Comparison of ENCODE assay signal across 8 mouse cellular contexts in the genomic region with DNA sequence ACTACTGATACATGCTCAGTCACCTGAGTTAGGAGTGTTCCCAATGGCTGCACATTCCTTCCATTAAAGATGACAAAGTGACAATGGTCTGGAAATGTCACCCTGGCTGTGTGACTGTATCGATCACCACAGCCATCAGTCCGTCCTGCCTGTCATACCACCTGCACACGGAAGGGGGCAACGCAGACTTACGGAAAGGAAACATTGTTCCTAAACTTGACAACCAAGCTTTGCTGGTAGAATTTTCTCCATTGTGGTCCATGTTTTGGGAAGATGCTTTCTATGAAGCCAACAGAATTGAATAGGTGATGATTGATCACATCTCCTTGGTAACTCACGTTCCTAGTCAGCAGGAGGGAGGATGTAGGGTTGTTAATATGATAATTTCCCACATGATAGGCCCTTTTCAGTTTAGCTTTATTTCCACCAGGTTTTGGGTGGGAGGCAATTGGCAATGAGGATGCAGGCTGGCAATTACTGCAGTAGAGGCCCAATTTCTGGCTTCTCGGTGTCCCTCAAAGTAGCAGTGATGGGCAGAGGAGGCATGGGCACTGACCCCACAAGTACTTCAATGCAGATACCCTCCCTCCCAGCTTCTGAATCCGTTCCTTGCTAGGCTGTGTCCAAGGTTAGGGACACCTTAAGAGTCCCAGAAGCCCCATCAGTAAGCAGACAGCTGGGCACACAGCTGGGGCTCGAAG. TPM values are rescaled to one million over a fixed set of nuclear protein-coding genes. Genes with fewer than 3 reads are reported as not detected.
A peak's percentile ranks its signal among the peaks of the same experiment; 100 is the strongest.
DNase-seq lines count a peak whose midpoint lies in the region; TF ChIP-seq lines count a peak whose summit lies in the region.
"Had no signal": no experiment of that assay in that cellular context is flagged by ENCODE, and none has a peak within 500 bp of the region (broad histone marks: within the 10 kb centered on the region; RNA-seq: fewer than 3 reads in every experiment).

No protein-coding gene starts in this region.

- WGBS in small intestine, adult 2 months: 23% methylated on average over 9 of the region's 9 CpGs

- no peaks in the 10 kb centered on the region for H3K27me3 ChIP-seq in CH12.LX (replicated peaks)
- peaks cover 50% of the 10 kb centered on the region for H3K27me3 ChIP-seq in megakaryocyte, embryonic 14.5 days (replicated peaks)
- peaks cover 16% of the 10 kb centered on the region for H3K27me3 ChIP-seq in small intestine, adult 2 months (ENCODE audit: control insufficient read depth, insufficient read depth, low read length)

- peak; percentile 84 to 86 for DNase-seq in B cell, adult 2 months
- DNase-seq in CH12.LX (ENCODE audit: extremely low read depth): peak; percentile 86
- peak; percentile 81 for DNase-seq in cerebellum, adult 8-10 months
- peak; percentile 60 to 71 for DNase-seq in gastrocnemius, postnatal 36 days
- peak; percentile 84 for DNase-seq in layer of hippocampus, adult 9-11 months

- no peak overlapping the region for H3K27ac ChIP-seq in CH12.LX (ENCODE audit: insufficient read depth, low read depth)
- H3K27ac ChIP-seq in small intestine, adult 2 months (ENCODE audit: insufficient read depth, low read depth, low read length): no peak overlapping the region

- H3K9ac ChIP-seq in CH12.LX (ENCODE audit: insufficient read depth, low read depth): no peak overlapping the region

- H3K4me3 ChIP-seq in CH12.LX (replicated peaks in 1 of 3; ENCODE audit: low read depth in 2 of 3, low read length in 2 of 3, poor library complexity in 1 of 3): no peak overlapping the region
- H3K4me3 ChIP-seq in megakaryocyte, embryonic 14.5 days (replicated peaks): peak overlapping the region; percentile 26
- H3K4me3 ChIP-seq in small intestine, adult 2 months (ENCODE audit: low read depth, low read length): no peak overlapping the region

- H3K4me2 ChIP-seq in CH12.LX (ENCODE audit: insufficient read depth, low read depth, poor library complexity, severe bottlenecking): no peak overlapping the region

- dilution Hi-C loops in CH12.LX (cut with MboI; ENCODE audit: extremely low pct_ligation_motif_present, extremely low pct_unique_long_range_greater_than_20kb, low sequenced_read_pairs): no loop called here

- TF ChIP-seq CTCF in CH12.LX (conservative IDR thresholded peaks at IDR 0.05 in 1 of 2, IDR thresholded peaks at IDR 0.05 in 1 of 2; ENCODE audit: low read depth in 2 of 2, low read length in 2 of 2): peak; percentile 99 to 100
- TF ChIP-seq CTCF in small intestine, adult 2 months (IDR thresholded peaks at IDR 0.05; ENCODE audit: extremely low read depth, insufficient read length, insufficient replicate concordance, low read depth, low read length): peak; percentile 80; the same call in 1 of the 2 replicates

- peaks cover 8% of the 10 kb centered on the region for H3K9me3 ChIP-seq in CH12.LX (replicated peaks; ENCODE audit: low read length)
- H3K9me3 ChIP-seq in megakaryocyte, embryonic 14.5 days: peaks cover 12% of the 10 kb centered on the region

- no peaks in the 10 kb centered on the region for H3K36me3 ChIP-seq in CH12.LX (replicated peaks in 1 of 2; ENCODE audit: control insufficient read depth in 1 of 2, insufficient read depth in 1 of 2, low read length in 1 of 2)
- H3K36me3 ChIP-seq in megakaryocyte, embryonic 14.5 days (replicated peaks; ENCODE audit: low read length): no peaks in the 10 kb centered on the region
- H3K36me3 ChIP-seq in small intestine, adult 2 months (ENCODE audit: control insufficient read depth, insufficient read depth, low read length): no peaks in the 10 kb centered on the region

- TF ChIP-seq EP300 in CH12.LX (IDR thresholded peaks at IDR 0.05; ENCODE audit: low read length): no peak

- H3K79me2 ChIP-seq in CH12.LX (replicated peaks; ENCODE audit: control insufficient read depth, extremely low read depth, insufficient read depth, poor library complexity, severe bottlenecking): peaks cover 27% of the 10 kb centered on the region

- in situ Hi-C loops in CH12.LX (cut with MboI; ENCODE audit: low pct_ligation_motif_present, low pct_unique_long_range_greater_than_20kb, low sequenced_read_pairs): loop anchor here (25.0 kb wide), 1 partner anchor 393 kb away; no protein-coding TSS in a partner anchor

- no peak for TF ChIP-seq POLR2A in CH12.LX (IDR thresholded peaks at IDR 0.05; ENCODE audit: low read depth, low read length)
- no peak for TF ChIP-seq POLR2A in small intestine, adult 2 months (IDR thresholded peaks at IDR 0.05; ENCODE audit: low read depth, low read length)

- no peak; the same call in none of the 2 replicates for TF ChIP-seq RAD21 in CH12.LX (IDR thresholded peaks at IDR 0.05; ENCODE audit: low read depth, low read length)

- intact Hi-C loops in gastrocnemius, postnatal 36 days (cut with DNase I): loop anchor here (1.0 to 5.0 kb wide), 2 partner anchors 103 to 158 kb away; no protein-coding TSS in a partner anchor

- H3K4me1 ChIP-seq in CH12.LX (ENCODE audit: control insufficient read depth in 1 of 2, insufficient read depth in 2 of 2): peaks cover 8 to 44% of the 10 kb centered on the region in 2 experiments
- peaks cover 55% of the 10 kb centered on the region for H3K4me1 ChIP-seq in megakaryocyte, embryonic 14.5 days
- H3K4me1 ChIP-seq in small intestine, adult 2 months (ENCODE audit: control insufficient read depth, insufficient read depth, insufficient read length, low read length): peaks cover 7% of the 10 kb centered on the region

TF ChIP-seq in CH12.LX, 34 proteins besides CTCF, POLR2A, EP300 and RAD21 (continues in another document):
- TF ChIP-seq NRF1 (IDR thresholded peaks at IDR 0.05; ENCODE audit: low read depth, low read length) (peak; percentile 44; the same call in 1 of the 2 replicates), E2F4 (IDR thresholded peaks at IDR 0.05; ENCODE audit: insufficient replicate concordance, low read depth, low read length) (no peak), CHD2 (IDR thresholded peaks at IDR 0.05; ENCODE audit: low read length) (no peak), JUND (conservative IDR thresholded peaks at IDR 0.05; ENCODE audit: low read depth, low read length) (peak; percentile 23; the same call in 1 of the 2 replicates), MAFK (IDR thresholded peaks at IDR 0.05; ENCODE audit: insufficient replicate concordance, low read length) (no peak), HCFC1 (IDR thresholded peaks at IDR 0.05; ENCODE audit: low read depth, low read length) (no peak; the same call in 1 of the 2 replicates), USF2 (conservative IDR thresholded peaks at IDR 0.05; ENCODE audit: low read depth, low read length) (no peak), TCF12 (IDR thresholded peaks at IDR 0.05; ENCODE audit: low read depth, low read length) (0 out of 2 replicates have a peak, but pooled peaks have one; percentile 48), BHLHE40 (IDR thresholded peaks at IDR 0.05; ENCODE audit: low read depth, low read length) (no peak; the same call in 1 of the 2 replicates), ELF1 (IDR thresholded peaks at IDR 0.05; ENCODE audit: low read depth, low read length) (peak; percentile 14; the same call in 1 of the 2 replicates), ZC3H11A (IDR thresholded peaks at IDR 0.05; ENCODE audit: low read depth, low read length) (peak; percentile 100), GABPA (IDR thresholded peaks at IDR 0.05; ENCODE audit: insufficient replicate concordance, low read depth, low read length) (no peak), ZKSCAN1 (IDR thresholded peaks at IDR 0.05; ENCODE audit: borderline replicate concordance, low read depth, low read length) (no peak), ZMIZ1 (IDR thresholded peaks at IDR 0.05; ENCODE audit: low read depth, low read length) (0 out of 2 replicates have a peak, but pooled peaks have one; percentile 22), ZNF384 (IDR thresholded peaks at IDR 0.05; ENCODE audit: low read depth, low read length) (no peak), IRF4 (IDR thresholded peaks at IDR 0.05; ENCODE audit: low read depth, low read length) (peak; percentile 72), KAT2A (IDR thresholded peaks at IDR 0.05; ENCODE audit: insufficient replicate concordance, low read length) (no peak), JUN (IDR thresholded peaks at IDR 0.05; ENCODE audit: insufficient read depth, low read depth, low read length) (0 out of 2 replicates have a peak, but pooled peaks have one; percentile 14), UBTF (IDR thresholded peaks at IDR 0.05; ENCODE audit: low read depth, low read length) (no peak)

RNA-seq across cellular contexts. Expression of a gene that starts 2.1 kb away (rescaled TPM):
- total RNA-seq in CH12.LX (2012; rRNA removed): 35.0 and 36.5 TPM in 2 replicates
- 5.6 and 6.9 TPM in 2 replicates for total RNA-seq in CH12.LX (2014; rRNA removed)
- 104 and 118 TPM in 2 replicates for polyA plus RNA-seq in CH12.LX (2012; ENCODE audit: insufficient read length, low read depth)
- total RNA-seq in gastrocnemius, postnatal 36 days (2021): 1 to 10 TPM; 3.6 to 5.6 TPM
- 25.5 and 36.6 TPM in 2 replicates for polyA plus RNA-seq in megakaryocyte, embryonic 14.5 days (2012; ENCODE audit: insufficient read depth, low replicate concordance)
- polyA plus RNA-seq in small intestine, adult 2 months (2012; rRNA removed): 7.1 and 8.4 TPM in 2 replicates

RNA-seq across cellular contexts. Expression of a gene that starts 36.6 kb away (rescaled TPM):
- 31.4 and 33.3 TPM in 2 replicates for total RNA-seq in CH12.LX (2012; rRNA removed)
- total RNA-seq in CH12.LX (2014; rRNA removed): 28.8 and 33.0 TPM in 2 replicates
- 27.0 and 31.6 TPM in 2 replicates for polyA plus RNA-seq in CH12.LX (2012; ENCODE audit: insufficient read length, low read depth)
- total RNA-seq in gastrocnemius, postnatal 36 days (2021): 1 to 10 TPM; 2.1 to 2.9 TPM
- 73.5 and 168 TPM in 2 replicates for polyA plus RNA-seq in megakaryocyte, embryonic 14.5 days (2012; ENCODE audit: insufficient read depth, low replicate concordance)
- 0.86 and 2.2 TPM in 2 replicates for polyA plus RNA-seq in small intestine, adult 2 months (2012; rRNA removed)

RNA-seq across cellular contexts. Expression of a gene that starts 39.5 kb away (rescaled TPM):
- not detected in 2 replicates for total RNA-seq in CH12.LX (2012; rRNA removed)
- total RNA-seq in CH12.LX (2014; rRNA removed): not detected in 2 replicates
- polyA plus RNA-seq in CH12.LX (2012; ENCODE audit: insufficient read length, low read depth): not detected in 2 replicates
- total RNA-seq in gastrocnemius, postnatal 36 days (2021): not detected
- polyA plus RNA-seq in megakaryocyte, embryonic 14.5 days (2012; ENCODE audit: insufficient read depth, low replicate concordance): not detected in 2 replicates
- polyA plus RNA-seq in small intestine, adult 2 months (2012; rRNA removed): 0.50 and 0.51 TPM in 2 replicates

RNA-seq across cellular contexts. Expression of a gene that starts 49.4 kb away (rescaled TPM):
- total RNA-seq in CH12.LX (2012; rRNA removed): not detected in 2 replicates
- total RNA-seq in CH12.LX (2014; rRNA removed): not detected in 2 replicates
- not detected in 2 replicates for polyA plus RNA-seq in CH12.LX (2012; ENCODE audit: insufficient read length, low read depth)
- not detected for total RNA-seq in gastrocnemius, postnatal 36 days (2021)
- polyA plus RNA-seq in megakaryocyte, embryonic 14.5 days (2012; ENCODE audit: insufficient read depth, low replicate concordance): not detected in 2 replicates
- polyA plus RNA-seq in small intestine, adult 2 months (2012; rRNA removed): not detected in 2 replicates
- polyA plus RNA-seq: stomach, embryonic 16.5 days had no signal

RNA-seq across cellular contexts. Expression of a gene that starts 52.8 kb away (rescaled TPM):
- total RNA-seq in CH12.LX (2012; rRNA removed) (25.9 and 38.9 TPM in 2 replicates), CH12.LX (2014; rRNA removed) (16.4 and 20.2 TPM in 2 replicates)
- polyA plus RNA-seq in CH12.LX (2012; ENCODE audit: insufficient read length, low read depth): 50.4 and 51.8 TPM in 2 replicates
- 10 to 100 TPM; 14.7 to 17.0 TPM for total RNA-seq in gastrocnemius, postnatal 36 days (2021)
- 24.4 and 98.1 TPM in 2 replicates for polyA plus RNA-seq in megakaryocyte, embryonic 14.5 days (2012; ENCODE audit: insufficient read depth, low replicate concordance)
- 4.3 and 11.4 TPM in 2 replicates for polyA plus RNA-seq in small intestine, adult 2 months (2012; rRNA removed)
